Mouse (Mus musculus) lung, postnatal 25 days (tissue): ENCODE measurements around the gene Tada2b.

Source experiments
- DNase-seq: peaks from one replicate; pipeline ENCODE4 v3.0.0; 2022; ENCODE audit warnings: low spot score

The Tada2b gene

DNA sequence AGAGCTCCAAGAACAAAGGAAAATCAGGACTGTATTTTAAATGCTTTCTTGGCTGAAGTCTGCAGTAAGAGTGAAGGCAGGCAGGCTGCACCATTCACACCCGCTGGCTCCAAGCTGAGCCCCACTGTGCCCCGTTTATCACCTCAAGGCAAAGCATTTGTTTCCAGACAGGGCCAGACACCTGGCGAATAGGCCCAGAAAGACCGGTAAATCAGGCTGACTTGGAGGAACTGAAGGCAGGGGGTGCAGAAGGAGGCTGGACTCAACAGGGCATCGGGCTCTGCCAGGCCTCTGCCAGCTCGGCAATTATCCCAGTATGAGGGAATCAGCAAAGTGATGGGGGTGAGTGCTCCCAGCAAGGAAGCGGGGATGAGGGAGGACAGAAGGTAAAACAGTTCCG is 39.1 kb downstream of the Tada2b start:
- DNase-seq: no peak

DNA sequence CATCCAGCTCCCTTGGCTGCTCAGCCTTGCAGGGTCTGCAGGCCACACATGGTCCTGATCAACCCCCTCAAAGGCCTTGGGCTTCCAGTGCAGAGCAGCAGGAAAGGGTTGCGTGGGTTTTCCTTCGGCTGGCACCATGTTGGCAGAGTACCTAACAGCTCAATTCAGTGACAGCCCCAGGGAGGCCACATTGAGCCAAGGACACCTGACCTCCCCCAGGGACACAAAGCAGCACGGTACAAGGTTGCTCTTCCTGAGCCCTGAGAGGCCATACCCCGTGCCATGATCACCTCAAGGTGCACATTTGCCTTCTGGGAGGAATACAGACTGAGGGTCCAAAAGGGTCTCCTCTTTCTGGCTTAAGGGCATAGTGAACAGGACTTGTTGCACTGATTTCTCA is 39.5 kb downstream of the Tada2b start:
- no peak for DNase-seq

DNA sequence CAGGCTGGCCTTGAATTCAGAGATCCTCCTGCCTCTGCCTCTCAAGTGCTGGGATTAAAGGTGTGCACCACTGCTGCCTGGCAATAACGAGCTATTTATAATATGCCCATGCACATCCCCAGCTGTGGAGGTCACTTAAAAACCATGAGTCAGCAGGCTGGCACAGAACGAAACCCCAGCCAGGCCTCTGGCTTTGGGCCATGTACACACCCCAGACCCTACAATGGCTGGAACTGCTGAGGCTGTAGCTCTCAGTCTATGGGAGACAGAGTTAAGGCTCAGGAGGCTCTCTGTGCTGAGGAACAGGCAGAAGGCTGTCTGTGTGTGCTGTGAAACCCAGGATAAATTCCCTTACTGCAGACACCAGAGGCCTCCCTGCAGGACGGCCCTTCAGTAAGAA is 43.3 kb downstream of the Tada2b start:
- DNase-seq: no peak

DNA sequence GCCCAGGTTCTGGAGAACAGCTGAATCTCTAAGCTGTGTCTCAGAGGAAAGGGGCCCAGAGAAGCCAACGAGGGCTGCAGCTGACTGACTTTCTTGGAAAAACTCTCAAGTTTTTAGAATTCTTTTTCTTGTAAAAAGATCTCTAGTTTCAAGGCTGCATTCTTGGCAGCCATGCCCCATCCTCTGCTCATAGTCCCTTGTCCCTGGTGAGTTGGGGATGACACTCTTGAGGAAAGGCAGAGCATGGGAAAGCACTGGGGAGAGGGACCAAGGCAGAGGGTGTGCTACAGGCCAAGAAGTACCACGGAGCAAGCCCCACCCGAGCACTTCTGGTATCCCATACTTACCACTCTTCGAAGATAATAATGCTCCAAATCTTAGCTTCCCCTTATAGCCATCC is 47.2 kb downstream of the Tada2b start:
- DNase-seq: no peak

DNA sequence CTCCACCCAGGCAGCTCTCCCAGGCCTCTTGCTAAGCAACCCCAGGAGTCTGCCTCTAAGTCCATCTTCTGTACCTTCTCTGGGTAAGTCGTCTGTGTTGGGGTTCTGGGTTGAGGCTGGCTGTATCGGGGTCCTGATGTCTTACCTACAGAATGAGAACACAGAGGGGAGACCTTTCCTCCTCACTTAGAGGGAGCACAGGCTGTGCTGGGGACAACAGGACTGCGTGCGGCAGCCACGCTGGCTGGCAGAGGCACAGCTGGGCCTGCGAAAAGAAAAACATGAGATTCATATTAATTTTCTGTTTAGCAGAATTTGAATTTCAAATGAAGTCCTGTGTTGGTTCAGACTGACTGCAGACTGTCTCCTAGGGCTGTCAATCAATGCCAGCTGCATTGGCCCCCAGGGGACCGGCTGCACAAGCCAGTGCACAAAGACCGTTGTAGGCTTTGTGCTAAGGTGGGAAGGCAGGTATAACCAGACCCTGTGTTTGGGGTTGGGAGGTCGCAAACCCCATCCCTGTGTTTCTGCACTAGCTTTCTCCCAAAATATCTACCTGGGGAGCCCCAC is 49.6 kb downstream of the Tada2b start:
- DNase-seq: no peak

DNA sequence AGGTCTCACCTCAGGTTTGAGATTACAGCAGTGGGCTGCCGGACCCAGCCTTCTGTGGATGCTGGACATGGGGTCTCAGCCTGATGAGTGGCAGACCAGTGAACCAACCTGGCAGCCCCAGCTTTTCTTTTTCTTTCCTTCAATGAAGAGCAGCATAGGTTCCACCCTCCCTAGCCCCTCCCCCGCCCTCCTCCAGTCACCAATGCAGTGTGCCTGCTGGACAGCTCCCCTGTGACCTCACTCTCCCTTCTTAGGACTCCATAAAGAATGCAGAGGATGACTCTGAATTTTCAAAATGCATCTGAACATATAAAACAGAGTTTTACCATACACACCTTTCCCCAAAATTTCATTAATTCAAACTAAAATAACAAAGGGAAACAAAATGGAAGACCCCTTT is 52.4 kb downstream of the Tada2b start:
- DNase-seq: no peak

DNA sequence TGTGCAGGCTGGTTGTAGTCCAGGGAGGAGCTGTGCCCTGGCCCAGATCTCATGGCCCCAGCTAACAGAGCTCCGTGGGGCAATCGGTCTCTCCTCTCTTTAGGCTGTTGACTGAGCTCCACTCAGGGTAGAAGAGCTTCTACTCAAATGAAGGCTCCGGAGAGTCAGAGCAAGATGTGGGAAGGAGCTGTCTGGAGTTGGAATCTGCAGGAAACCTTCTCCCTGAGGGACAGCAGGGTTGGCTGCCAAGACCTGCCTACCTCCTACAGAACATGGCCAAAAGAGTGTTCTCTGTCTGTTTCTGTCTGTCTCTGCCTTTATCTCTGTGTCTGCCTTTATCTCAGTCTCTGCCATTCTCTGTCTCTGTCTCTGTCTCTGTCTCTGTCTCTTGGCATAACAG is 54.5 kb downstream of the Tada2b start:
- DNase-seq: no peak

DNA sequence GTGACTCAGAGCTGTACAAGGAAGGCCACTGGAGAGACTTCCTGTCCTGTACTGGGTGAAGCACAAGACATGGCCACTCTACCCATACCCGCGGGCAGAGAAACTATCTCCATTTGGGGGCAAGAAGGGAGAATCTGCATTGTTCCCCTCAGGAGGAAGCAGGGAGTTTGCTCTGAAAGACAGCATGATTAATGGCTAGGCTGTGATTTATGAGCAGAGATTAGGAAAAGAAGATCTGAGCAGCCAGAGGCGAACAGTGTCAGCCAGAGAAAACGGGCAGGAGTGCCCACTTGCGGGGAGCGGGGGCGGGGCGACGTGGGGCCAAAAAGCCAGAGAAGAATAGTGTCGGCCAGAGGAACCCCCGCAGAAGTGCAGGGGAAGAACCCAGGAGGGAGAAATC is 56.3 kb downstream of the Tada2b start:
- DNase-seq: no peak

DNA sequence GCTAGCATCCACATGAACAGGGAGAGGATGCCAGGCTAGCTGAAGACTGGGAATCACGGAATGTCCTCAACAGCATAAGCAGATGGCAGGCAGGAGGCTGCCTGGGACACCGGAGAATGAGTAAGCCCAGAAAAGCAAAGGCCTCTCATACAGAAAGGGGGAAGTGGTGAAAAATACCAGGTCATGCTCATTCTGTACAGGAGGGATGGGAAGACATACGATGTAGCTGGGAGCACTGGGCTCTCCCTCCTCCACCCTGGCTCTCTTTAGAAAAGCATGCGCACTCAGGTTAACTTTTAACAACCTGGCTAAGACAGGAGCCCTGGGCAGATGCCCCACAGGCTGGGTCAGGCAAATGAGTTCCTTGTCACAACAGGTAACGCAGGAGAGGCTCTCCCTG is 57.7 kb downstream of the Tada2b start:
- no peak for DNase-seq

DNA sequence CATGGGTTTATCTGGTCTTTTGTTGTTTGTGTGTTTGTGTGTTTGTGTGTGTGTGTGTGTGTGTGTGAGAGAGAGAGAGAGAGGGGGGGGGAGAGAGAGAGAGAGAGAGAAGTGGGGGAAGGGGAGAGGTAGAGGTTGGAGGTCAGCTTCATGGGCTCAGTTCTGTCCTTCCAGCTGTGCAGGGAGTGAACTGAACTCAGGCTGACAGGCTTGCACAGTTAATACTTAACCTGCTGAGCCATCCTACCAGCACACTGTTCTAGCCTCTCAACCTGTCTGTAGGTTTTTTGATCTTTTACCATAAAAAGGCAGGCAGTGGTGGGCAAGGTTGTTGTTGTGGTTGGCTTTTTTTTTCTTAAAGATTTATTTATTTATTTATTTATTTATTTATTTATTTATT is 59.4 kb downstream of the Tada2b start:
- no peak for DNase-seq
